Mouse (Mus musculus): ENCODE data around the gene Pprc1. TPM values are rescaled to one million over a fixed set of nuclear protein-coding genes. Genes with fewer than 3 reads are reported as not detected.

The Pprc1 gene
- total RNA-seq, 2 experiments from 2014 or later: 12.8 to 23.6 TPM

- no peak for DNase-seq
Measured at GRCm38 (mm10) chr19:46032731-46033510, 11.8 kb upstream of the Pprc1 start.

- DNase-seq: no peak
Measured at GRCm38 (mm10) chr19:46033911-46034310, 10.8 kb upstream of the Pprc1 start.

DNA sequence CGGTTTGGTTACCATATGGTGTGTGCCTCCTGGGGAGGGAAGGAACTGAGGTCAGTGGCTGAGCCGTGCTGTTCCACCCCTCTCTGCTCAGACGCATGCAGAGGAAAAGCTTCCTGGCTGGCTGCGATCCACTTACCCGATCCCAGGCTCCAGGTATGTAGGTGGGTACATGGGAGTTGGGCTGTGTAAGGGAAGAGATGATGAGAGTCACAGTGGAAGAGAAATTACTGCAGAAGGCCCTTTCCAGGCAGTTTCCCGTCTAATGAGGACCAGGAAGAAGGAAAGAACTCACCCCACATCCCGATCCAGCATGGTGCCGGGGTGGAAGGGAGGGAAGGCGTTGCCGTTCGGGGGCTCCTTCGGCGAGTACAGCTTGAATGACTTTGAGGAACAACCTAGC, 8.7 kb upstream of the Pprc1 start:
- DNase-seq: no peak

GRCm38 (mm10) chr19:46036477-46037242, 8.0 kb upstream of the Pprc1 start:
- DNase-seq: no peak

DNA sequence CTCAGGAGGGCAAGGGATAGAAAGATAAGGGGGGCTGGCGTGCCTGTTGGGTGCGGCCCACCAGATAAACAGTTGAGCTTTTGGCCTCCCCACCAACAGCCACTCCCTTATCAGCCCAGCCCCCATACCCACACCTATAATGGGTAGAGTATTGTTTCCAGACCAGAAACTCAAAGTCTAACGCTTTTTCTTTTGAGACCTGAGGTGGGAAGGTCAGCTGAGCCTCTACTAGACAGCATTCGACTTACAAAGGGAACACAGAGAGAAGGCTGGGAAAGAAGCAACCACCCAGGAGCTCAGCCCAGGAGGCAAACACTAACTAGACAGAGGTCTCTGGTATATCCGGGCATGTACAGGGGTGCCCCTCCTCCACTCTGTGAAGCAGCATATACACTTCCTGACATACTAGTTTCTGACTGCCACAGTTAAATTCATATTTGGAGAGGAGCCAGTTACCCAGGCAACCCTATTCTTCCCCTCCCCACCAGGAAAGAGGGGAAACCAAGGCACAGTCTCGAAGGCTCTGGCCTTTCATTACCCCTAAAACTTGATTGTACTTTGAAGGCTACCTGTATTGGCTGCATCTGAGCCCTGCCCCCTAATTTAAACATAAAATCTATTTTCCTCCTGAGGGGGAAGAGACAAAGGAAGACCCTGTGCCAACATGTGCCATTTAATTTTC, 7.3 kb upstream of the Pprc1 start:
- no peak for DNase-seq

DNA sequence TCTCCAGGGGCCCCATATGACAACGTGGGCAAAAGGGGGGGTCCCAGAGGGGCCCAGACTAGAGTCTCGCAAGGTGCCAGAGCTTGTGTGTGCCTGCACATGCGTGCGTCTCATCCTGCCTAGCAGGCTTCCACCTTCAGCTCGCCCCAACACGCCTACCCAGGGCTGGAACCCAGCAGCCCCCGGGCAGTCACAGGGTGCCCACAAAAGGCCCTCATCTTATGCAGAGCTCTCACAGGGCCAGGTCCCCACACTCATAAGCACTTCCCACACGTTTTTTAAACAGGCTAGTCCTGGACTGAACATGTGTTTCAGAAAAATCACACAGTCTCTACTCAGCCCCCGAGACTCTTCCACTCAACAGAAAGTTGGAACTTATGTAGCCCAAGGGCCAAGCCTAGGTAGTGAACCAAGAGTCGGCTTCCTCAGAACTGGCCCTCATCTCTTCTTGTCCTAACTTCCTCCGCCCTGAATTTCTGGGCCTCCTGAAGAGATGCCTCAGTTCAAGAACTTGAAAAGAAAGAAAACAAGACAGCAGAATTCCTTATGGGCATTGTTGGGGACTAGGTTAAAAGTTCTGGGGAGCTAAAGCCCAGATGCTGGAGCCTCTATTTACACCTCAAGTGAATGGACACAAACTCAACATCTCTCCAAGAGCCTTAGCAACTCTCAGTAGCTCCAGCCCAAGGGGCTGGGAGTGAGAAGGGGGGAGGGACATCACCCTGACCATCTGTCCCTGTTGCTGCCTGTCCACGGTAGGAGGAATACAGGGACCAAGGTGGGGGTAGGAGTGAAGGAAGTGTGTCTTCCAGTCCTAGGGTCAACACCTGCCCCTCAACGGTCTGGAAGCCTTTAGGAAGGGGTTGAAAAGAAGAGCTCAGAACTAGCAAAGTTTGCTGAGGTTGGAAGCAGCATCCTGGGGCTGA, 6.5 kb upstream of the Pprc1 start:
- no peak for DNase-seq

GRCm38 (mm10) chr19:46038851-46039260, 5.8 kb upstream of the Pprc1 start:
- DNase-seq: no peak

DNA sequence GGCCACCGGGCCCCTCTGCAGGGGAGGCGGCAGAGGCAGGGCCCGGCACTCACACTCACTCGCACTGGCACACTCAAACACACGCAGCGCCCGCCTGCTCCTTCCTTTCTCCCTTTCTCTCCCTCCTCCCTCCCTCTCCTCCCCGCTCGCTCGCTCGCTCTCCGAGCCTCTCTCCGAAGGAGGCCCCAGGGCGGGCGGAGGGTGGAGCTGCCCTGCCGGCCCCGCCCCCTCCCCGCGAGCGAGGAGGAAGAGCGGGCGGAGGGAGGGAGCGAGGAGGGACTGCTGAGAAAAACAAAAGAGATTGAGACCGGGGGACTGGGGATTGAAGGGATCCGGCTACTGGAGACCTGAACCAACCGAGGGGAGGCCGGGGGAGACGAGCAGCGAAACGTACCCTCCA, 5.2 kb upstream of the Pprc1 start:
- peak; percentile 89 for DNase-seq

GRCm38 (mm10) chr19:46040149-46040902, 4.4 kb upstream of the Pprc1 start:
- DNase-seq: no peak

- DNase-seq: no peak
Measured at GRCm38 (mm10) chr19:46041299-46041932, 3.3 kb upstream of the Pprc1 start.

DNA sequence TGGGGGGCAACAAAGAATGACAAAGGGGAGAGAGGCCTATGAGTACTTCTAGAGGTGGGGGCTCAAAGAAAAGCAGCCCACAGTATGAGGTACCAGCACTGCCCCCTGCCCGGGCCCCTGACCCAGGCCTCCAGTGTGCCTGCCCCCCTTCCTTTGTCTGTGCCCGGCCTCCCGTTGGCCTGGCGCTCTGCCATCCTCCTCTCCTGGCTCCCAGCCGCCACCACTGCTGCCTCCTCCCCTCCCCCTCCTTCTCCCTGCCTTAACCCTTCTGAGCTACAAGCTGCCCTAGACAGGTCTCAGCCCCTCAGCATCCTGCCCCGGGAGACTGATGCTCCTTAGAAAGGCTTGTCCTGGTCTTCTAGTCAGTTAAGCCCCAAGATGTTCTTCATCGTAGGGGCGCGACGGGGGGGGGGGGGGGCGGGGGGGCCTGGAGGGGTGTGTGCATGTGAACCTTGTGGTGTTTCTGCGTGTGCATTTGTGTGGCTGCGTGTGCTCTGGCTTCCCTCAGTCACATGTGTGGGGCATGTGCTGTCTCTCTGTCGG, 2.7 kb upstream of the Pprc1 start:
- peak; percentile 78 for DNase-seq

DNA sequence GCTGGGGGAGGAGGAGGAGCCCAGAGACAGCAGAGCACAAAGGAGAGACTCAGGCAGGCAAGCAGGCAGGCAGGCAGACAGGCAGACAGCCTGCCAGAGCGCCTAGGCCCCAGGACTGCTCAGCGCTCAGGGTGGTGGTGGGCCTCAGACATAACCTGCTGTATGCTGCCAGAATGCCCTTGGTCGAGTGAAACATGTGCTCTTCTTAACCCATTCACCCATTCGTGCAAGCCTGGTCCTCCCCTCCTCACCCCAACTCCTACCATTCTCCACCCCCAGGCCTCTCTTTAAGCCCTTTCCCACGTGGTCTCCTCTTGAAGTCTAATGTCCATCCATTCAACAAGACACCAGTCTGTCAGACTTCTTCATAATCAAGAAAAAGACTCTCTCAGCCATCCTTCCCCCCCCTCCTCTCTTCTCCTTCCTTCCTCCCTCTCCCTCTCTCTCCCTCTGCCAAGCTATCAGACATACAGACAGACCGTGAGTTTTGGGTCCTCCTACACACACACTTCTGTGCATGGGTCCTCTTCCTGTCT, 2.1 kb upstream of the Pprc1 start:
- no peak for DNase-seq

GRCm38 (mm10) chr19:46043380-46043779, 1.3 kb upstream of the Pprc1 start:
- peak; percentile 29 for DNase-seq

DNA sequence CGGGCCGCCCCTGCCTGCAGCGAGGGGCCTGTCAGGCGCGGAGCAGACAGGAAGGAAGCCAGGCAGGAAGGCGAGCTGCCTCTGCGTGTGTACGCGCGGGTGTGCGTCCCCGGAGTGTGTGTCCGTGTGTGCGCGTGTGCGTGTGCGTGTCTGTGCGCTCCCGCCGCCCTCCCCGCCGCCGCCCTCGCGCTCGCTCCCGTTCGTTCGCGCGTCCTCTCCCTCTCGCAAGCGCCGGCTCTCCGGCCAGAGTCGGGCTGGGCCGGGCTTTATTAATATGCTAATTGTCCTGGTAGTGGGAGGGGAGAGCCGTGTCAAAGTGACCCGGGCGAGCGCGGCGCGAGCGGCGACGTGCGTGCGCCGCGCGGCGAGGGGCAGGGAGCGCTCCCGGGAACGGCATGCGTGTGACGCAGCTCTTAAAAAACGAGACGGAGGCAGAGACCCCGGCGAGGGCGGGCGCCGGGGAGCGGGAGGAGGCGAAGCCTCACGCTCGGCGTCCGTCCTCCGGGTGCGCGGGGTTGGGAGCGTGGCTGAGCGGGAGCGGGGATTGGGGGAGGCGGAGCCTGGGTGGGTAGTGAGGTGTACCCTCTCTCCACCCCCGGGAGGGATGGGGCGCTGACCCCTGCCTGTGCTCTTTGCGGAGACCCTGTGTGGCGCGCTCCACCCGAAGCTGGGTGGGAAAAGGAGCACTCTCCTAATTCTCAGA, 458 bp downstream of the Pprc1 start, which contains the start of gene Ldb1:
Gene Ldb1 (minus strand): TSS at position 222 of the 703 bp plus-strand sequence.
- DNase-seq: peak; percentile 82

DNA sequence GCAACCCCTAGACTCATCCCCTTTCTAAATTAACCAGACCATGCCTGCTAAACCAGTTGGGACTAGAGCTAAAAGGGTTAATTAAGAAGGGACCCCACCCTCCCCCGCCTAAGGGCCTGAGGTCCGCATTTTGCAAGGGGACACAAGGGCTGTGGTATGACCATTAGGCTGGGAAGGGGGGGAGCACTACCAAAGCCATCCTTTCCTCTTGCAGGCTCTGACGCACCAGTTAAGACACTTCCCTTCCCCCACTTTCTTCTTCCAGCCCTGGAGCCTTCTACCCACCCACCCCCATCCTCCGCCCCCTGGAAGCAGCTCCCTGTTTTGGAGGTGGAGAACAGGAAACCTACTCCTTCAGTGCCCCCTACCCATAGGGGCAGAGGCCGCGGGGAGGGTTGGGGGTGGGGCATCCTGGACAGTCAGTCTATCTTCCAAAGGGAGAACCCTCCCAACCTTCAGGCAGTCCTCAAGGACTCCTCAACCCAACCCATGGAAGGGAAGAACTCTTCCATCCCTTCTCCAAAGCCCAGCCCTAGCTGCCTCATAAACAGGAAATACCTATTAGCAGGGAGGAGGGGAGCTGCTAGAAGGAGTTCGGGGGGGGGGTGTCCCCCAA, 1.1 kb downstream of the Pprc1 start:
- peak; percentile 40 for DNase-seq

DNA sequence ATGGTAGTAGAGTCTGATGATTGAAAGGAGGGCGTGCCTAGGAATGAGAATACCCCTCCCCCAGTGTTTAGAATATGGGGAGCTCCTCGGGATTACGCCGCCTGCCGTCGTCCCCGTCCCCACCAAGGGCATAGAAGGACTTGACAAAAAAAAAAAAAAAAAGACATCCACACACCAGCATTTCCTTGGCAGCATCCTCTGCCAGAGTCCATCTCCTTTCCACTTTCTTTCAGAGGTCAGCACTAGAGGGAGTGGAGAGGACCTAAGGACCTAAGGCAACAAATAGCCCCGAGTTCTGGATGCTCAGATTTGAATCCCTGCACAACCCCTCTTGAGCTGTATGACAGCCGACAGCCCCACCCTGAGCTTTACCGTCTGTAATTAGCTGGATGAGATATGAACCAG, 1.9 kb downstream of the Pprc1 start:
- no peak for DNase-seq

DNA sequence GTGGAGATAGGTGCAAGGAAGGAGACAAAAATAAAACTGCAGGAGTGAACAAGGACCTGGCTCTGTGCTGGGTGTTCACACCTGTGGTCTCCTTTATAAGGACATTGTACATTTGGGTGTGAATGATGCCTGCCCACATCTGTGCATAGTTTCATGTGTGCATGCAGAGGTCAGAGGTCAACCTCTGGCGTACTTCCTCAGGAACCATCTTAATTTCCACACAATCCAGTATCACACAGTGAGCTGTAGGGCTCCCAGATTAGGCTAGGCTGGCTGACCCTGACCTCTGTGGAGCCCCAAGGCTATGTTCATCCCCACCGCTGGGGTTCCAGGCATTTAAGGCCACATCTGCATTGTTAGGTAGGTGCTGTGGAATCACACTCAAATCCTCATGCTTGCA, 2.7 kb downstream of the Pprc1 start:
- DNase-seq: no peak

GRCm38 (mm10) chr19:46049129-46049528, 4.4 kb downstream of the Pprc1 start:
- no peak for DNase-seq

DNA sequence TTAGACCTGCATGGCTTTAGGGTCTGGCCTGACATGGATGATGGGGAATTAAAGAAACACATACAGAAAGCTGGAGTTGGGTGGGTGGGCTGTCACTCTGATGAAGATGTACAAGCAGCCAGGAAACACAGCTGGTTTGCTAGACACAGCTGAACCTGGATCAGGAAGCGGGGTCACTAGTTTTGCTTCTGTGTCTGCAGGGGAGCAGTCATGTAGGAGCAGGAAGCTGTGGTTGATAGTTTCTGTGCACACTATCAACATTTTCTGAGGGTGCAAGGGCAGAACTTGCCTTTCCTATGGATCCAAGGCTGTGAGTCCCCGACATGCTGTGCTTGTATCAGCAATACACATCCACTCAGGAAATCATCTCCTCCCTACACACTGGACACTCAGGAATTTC, 5.8 kb downstream of the Pprc1 start:
- DNase-seq: no peak
